Mouse (Mus musculus) cerebellum, adult 8-10 months (tissue): Measurements from ENCODE around the gene Sorl1.

Source experiments
- DNase-seq: peaks from one replicate; pipeline ENCODE4 v3.0.0; 2022

Sorl1 gene

GRCm38 (mm10) chr9:41993821-41994220 is 130.3 kb downstream of the Sorl1 start:
- DNase-seq: no peak

- no peak for DNase-seq
Observed at GRCm38 (mm10) chr9:41992841-41993240, 131.3 kb downstream of the Sorl1 start.

DNA sequence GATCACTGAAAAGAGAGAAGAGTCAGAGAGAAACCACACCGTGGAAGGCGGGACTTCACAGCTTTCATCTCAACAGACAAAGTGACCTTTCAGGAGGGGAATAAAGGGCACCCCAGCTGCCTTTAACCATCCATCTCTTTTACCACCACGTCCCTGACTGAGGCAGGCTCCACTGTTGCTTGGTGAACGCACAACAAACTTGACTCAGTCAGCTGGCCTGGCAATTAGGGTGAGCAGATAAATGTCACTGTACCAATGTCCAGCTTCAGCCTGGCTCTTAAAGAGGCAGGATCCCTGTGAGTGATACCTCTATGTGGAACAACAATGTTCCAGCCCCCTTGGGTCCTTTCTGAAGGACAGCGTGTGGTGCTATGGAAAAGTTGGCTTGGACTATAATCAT is 138.5 kb downstream of the Sorl1 start:
- DNase-seq: no peak

DNA sequence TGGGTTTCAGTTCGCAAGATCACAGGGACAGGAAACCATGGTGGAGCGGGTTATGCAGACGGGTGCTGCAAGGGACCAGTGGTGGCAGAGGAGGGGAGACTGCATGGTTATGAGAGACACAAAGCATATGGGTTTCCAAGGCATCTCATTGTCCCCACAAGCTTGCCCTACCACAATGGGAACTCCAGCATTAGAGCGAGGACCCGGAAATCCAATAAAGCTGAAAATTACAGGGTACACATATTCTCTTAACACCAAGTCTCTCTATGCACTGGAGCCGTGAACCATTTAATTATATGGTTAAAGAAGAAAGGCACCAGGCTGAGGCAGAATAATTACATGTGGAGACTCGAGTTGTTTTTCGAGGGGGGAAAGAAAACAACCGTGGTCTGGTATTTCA is 139.0 kb downstream of the Sorl1 start:
- DNase-seq: no peak

GRCm38 (mm10) chr9:41984306-41984705 is 139.8 kb downstream of the Sorl1 start:
- no peak for DNase-seq

DNA sequence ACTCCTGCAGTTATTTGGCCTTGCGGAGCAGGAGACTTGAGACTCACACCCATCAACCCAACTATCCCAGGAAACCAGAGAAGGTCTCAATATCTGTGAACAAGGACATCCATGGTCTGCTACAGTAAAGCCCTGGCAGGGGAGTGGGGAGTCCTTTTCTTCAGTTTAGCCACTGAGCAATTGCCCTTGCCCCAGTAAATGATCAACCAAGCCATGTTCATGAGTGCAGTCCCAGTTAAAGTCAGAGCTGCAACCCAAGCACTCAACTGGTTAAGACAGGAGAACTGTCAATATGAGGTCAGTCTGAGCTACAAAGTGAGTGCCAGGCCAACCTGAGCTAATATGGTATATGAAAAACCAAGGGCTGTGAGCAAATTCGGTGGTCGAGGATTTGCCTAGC is 140.8 kb downstream of the Sorl1 start:
- no peak for DNase-seq

DNA sequence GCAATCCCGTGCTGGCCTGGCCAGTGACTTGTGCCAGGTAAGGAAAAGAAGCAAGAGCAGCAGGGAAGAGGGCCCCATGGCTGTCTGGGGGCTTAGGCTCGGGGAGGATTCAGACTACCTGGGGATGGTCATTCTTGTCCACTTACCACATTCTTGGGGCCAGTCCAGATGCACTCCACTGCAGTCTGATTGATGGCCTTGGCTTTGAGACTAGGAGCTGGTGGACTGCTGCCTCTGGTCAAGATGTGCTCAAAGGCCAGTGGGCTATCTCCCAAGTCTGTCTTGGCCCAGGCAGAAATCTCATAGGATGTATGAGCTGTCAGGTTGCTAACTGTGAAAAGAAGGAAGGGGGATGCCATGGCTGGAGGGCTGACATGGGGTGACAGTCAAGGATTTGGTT is 141.3 kb downstream of the Sorl1 start:
- no peak for DNase-seq

DNA sequence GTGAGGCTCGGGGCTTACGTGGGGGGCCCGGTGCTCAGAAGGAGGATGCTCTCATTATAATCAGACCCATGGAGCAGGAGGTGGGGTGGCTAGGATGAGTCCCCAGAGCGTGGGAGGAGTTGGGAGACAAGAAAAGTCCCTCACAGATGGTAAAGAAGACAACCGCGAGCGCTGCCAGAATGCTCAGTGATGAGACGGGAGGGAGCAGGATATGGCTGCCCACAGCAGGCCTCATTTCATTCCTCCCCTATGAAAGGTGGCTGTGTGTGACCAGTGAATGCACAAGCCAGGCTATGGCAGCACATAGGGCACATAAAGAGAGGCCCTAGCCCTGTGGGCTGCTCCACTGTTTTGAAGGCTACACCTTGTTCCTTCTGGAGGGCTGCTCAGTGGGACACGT is 142.1 kb downstream of the Sorl1 start:
- peak; percentile 33 for DNase-seq

- no peak for DNase-seq
Observed at GRCm38 (mm10) chr9:41981306-41981705, 142.8 kb downstream of the Sorl1 start.

- DNase-seq: no peak
Observed at GRCm38 (mm10) chr9:41980796-41981195, 143.3 kb downstream of the Sorl1 start.

DNA sequence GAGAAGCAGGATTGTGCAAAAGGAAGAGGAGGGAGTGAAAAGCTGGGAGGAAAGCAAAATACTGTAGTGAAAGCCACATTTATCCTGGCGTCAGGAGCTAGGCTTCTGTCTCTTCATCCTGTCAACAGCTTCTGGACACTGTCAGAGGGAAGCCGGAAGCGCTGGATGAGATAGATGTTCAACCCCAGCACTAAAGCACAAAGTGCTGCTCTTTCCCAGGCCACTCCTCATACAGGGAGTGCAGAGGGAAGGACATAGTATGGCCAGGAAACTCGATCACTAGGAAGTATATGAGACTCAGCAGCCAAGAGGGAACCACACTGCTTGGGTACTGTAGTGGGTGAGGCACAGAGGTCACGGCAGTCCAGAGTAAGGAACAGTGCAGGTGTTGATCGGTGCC is 145.7 kb downstream of the Sorl1 start:
- no peak for DNase-seq

DNA sequence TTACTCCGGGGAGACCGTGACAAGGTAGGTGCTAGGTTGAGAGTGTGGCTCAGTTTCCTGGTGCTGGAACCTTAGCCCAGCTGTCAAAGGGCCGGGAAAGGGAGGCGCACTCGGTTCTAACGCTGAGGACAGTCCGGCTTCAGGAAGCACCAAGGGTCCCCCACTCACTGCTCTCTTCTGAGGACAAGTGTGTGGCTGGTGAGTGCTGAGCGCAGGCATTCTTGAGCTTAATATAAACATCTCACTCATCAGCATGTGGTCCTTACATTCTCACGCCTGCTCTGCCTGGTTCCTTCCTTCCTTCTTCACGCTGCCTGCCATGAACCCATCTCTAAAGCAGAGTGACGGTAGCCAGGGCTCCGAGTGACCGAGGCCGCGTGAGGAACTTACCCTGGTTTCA is 148.1 kb downstream of the Sorl1 start:
- DNase-seq: no peak

DNA sequence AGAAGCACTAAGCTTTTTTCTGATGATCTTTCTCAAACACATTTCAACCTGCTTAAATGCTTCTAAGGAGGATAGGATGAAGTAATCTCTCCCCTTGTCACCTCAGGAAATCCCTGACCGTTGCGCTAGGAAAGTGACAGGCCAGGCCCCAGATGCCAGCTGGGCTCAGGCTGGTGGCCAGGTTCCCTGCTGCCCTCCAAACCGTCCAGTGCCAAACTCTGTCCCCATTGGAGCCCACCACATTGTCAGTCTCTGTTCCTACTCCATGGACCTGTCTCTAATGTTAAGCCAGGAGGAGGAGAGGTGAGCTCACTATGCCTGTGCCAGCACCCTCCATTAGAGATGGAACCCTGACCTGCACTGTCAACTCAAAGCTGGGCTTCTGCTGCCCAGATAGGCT is 149.4 kb downstream of the Sorl1 start:
- peak; percentile 43 for DNase-seq

DNA sequence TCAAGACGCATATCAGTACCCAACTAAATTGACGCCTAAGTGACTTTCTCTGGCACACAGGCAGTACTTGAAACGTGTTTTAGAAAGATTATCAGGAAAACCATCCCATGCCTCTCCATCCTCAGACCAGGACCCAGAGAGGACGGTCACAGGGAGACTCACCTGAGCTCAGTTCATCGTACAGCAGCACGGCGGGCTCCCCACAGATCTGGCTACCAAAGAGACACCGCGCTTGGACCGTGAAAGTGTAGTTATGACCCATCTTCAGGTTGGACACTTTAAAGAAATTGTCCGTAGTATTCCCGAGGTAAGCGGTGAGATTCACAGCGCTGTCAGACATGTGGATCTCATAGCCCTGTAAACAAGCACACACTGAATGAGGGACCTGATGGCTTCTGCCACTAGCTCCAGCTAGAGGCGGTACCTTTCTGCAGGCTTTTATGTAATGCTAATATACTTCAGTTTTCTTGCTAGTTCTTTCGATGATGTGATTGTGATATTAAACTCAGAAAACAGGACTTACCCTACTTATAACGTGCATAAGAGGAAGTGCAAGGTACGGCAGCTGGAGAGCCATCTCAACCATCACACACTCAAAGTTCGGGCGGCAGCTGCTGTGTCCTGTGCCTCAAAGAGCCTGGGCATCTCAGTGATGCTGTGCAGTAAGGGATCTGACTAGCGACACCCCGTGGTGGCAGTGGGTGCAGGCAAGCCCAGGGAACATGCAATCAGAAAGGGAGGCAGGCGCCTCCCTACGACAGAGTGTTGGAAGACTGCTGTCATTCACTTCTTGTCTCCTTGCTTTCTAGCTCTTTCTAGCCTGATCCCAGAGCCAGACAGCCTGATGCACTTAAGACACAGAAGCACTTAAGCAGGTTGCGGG is 150.1 kb downstream of the Sorl1 start:
- peak; percentile 52 for DNase-seq

GRCm38 (mm10) chr9:41969961-41970360 is 154.1 kb downstream of the Sorl1 start:
- DNase-seq: no peak

GRCm38 (mm10) chr9:41968673-41969460 is 155.2 kb downstream of the Sorl1 start:
- DNase-seq: no peak

DNA sequence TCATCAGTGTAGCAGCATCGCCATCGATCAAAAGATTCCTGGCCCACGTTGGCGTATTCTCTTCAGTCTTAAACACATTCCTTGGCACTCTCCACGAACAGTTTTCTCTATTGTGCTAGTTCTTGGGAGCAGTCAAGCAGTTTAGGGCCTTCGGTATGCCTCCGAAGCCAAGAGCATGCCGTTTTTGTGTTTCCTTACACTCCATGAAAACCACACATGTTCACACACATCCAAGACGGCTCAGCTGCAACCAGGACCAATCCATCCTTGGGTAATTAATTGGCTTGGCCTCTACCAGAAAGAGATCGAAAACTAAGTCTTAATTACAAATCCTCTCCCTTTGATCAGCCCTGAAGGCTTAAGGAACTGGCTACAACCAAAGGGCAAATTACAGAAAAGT is 162.8 kb downstream of the Sorl1 start:
- DNase-seq: no peak

DNA sequence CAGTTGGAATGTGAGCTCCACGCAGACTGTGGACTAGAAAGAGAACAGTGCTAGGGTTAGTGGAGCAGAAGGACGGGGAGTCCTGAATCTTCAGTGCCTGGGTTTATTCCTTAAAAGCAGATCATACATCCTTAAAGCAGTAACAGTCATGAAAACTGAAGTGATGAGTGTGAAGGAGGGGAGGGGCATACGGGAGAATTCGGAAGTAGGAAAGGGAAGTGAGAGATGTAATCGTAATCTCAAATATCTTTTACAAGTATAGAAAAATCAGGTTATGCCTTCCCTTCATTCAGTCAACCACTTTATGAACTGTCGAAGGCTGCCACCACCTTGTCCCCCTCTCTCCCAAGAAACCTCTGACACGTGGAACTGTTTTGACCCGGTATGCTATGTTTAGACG is 165.8 kb downstream of the Sorl1 start:
- no peak for DNase-seq

DNA sequence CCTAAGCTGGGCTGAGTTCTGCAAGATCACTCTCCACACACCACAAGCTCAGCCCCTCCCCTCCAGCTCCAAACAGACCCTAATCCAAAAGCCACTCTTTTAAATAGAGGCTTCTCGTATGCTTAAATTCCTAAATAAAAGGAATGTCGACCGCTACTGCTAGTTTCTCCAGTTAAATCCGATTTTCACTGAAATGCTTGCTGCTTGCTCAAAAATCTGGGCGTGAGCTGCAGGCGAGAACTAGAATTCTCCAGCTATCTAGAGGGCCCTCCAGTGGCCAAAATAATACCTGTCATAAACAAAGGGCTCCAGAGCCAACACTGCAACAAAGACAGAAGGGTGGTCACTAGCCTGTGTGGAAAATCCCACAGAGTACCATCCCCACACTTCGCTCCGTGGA is 170.6 kb downstream of the Sorl1 start:
- DNase-seq: no peak

DNA sequence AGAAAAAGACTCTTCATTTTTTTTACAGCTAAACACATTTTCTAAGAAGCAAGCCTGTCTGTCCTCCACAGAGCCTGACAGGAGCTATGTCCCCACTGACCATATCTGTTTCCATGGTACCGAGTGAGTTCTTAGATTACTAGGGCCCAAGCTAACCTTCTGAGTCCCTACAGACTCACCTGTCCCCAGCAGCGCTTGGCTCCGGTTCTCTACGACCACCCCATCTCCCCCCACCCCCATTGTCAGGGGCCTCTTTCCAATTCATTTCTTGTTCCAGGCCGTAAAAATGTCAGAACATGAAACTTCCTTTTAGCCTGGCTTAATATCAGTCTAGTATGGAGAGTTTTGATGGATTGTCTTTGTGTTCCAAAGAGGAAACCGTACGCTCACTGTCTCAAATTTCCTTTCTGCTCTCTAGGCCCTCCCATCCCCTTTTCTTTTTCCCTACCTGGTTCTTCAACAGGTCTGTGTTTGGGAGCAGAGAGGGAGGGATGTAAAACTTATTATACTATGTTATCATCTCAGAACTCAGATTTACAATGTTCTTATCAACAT is 171.4 kb downstream of the Sorl1 start:
- no peak for DNase-seq

DNA sequence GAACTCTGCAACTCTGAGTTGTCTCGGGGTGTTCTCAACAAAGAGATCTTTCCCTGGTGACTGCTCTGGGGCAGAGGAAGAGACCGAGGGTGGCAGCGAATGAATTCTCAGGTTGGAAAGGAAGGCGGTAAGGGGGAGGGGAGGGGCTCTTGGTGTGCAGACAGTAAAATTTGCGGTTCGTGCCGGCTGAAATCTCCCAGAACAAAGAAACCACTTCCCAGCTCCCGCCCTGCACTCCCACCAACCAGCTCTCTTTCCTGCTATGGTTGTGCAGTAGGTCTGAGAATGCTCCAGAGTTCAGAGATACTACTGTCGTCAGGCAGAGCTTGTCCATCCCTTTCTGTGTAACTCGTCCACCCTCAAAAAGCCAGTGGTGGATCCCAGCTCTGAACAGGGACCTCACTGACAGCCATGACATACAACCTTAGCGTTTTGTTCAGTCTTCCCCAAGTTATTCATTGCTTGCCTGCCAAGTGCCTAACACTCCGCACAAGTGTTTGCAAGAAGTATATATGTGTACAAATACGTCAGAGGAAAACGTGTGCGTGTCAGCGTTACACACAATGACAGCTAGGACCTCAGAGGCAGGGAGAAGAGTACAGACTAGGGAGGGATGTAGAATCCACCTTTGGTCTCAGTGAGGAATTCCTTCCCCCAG is 172.5 kb downstream of the Sorl1 start:
- no peak for DNase-seq

GRCm38 (mm10) chr9:41950991-41951451 is 173.1 kb downstream of the Sorl1 start:
- peak; percentile 75 for DNase-seq
